Mouse (Mus musculus) liver, embryonic 14.5 days (tissue): ENCODE measurements around the gene Ms4a7.

ENCODE experiments used
- CTCF ChIP-seq: IDR thresholded peaks from 2 replicates; pipeline ENCODE4 v1.5.1; 2016; ENCODE audit warnings: antibody characterized with exemption, low read depth, control low read depth
- EP300 ChIP-seq: IDR thresholded peaks from 2 replicates; pipeline ENCODE4 v1.6.1; 2016; ENCODE audit warnings: antibody characterized with exemption, low read depth

GRCm38 (mm10) chr19:11343147-11343546, 7.2 kb upstream of the Ms4a7 start:
- TF ChIP-seq CTCF (no peak), EP300 (no peak)
